Mouse (Mus musculus) stomach, embryonic 16.5 days (tissue): ENCODE data around the gene Map4k5. TPM values are rescaled to one million over a fixed set of nuclear protein-coding genes. Genes with fewer than 3 reads are reported as not detected.

Experiments
- ATAC-seq: fragments of 200-750 bp; cut with Nextera tagmentation; 2 replicates; pipeline ENCODE4 v1.8.0; 2017; ENCODE audit warnings: moderate number of reproducible peaks, moderate TSS enrichment; ENCODE audit not compliant: insufficient read depth, low FRiP score
- H3K27ac ChIP-seq: fragments of 300-500 bp; sonication (generic); 2 replicates; pipeline ENCODE4 v1.5.1; 2014; ENCODE audit warnings: low read length
- H3K27me3 ChIP-seq: fragments of 300-500 bp; sonication (generic); 2 replicates; pipeline ENCODE4 v1.6.1; 2014; ENCODE audit warnings: low read length, control low read depth, mixed read lengths; ENCODE audit not compliant: control insufficient read depth, insufficient read depth
- H3K36me3 ChIP-seq: fragments of 300-500 bp; sonication (generic); 2 replicates; pipeline ENCODE4 v1.6.1; 2014; ENCODE audit warnings: low read length; ENCODE audit not compliant: control insufficient read depth, insufficient read depth
- H3K4me1 ChIP-seq: fragments of 300-500 bp; sonication (generic); 2 replicates; pipeline ENCODE4 v1.6.1; 2014; ENCODE audit warnings: low read length, control low read depth, mixed read lengths; ENCODE audit not compliant: control insufficient read depth, insufficient read depth
- H3K4me2 ChIP-seq: fragments of 300-500 bp; sonication (generic); 2 replicates; pipeline ENCODE4 v1.6.1; 2014; ENCODE audit warnings: low read depth, low read length, mixed read lengths
- H3K4me3 ChIP-seq: fragments of 300-500 bp; sonication (generic); replicated peaks from 2 replicates; pipeline ENCODE4 v1.5.1; 2014; ENCODE audit warnings: mild to moderate bottlenecking, low read length
- H3K9ac ChIP-seq: fragments of 300-500 bp; sonication (generic); 2 replicates; pipeline ENCODE4 v1.6.1; 2014; ENCODE audit warnings: low read length
- H3K9me3 ChIP-seq: fragments of 300-500 bp; sonication (generic); replicated peaks from 2 replicates; pipeline ENCODE4 v1.6.1; 2016; ENCODE audit warnings: low read length, control low read depth; ENCODE audit not compliant: control insufficient read depth
- WGBS: fragments of 180-500 bp; shearing (Covaris S2); extraction: QIAGEN DNeasy Blood & Tissue Kit; methylation state at CpG from one replicate; pipeline ENCODE4 v1.1.7; 2014; 5-methylcytosine and 5-hydroxymethylcytosine counted together
- polyA plus RNA-seq: library from polyadenylated mRNA; unstranded; fragments of >200 nt; fragmentation: Nextera tagmentation; extraction: Ambion mirVana; gene quantifications from 2 replicates; pipeline ENCODE4 v1.2.1, GENCODE M21; 2015

Map4k5 gene
- polyA plus RNA-seq, 1 experiment from 2014 or later, result 24.3 TPM

- Histone ChIP-seq H3K4me3 (no peak overlapping the region), H3K9ac (no peak overlapping the region), H3K36me3 (0 out of 2 replicates have a peak, but pooled peaks cover 5% of the 10 kb centered on the region), H3K27me3 (no peaks in the 10 kb centered on the region), H3K4me2 (no peak overlapping the region), H3K4me1 (peaks cover 3% of the 10 kb centered on the region; the same call in 1 of the 2 replicates), H3K27ac (no peak overlapping the region), H3K9me3 (no peaks in the 10 kb centered on the region)
- 94% methylated on average over 12 of the region's 12 CpGs for WGBS
- ATAC-seq, result no peak
Measured at GRCm38 (mm10) chr12:69855641-69856300, 37.2 kb downstream of the Map4k5 start.

GRCm38 (mm10) chr12:69853942-69854341 lies 39.1 kb downstream of the Map4k5 start:
- H3K9ac ChIP-seq, result no peak overlapping the region
- H3K4me1 ChIP-seq, result peaks cover 3% of the 10 kb centered on the region; the same call in 1 of the 2 replicates
- H3K4me2 ChIP-seq, result no peak overlapping the region
- no peak overlapping the region for H3K27ac ChIP-seq
- ATAC-seq, result no peak
- 0 out of 2 replicates have a peak, but pooled peaks cover 5% of the 10 kb centered on the region for H3K36me3 ChIP-seq
- no peaks in the 10 kb centered on the region for H3K27me3 ChIP-seq
- WGBS, result 81% methylated on average over 2 of the region's 2 CpGs
- H3K9me3 ChIP-seq, result no peaks in the 10 kb centered on the region
- H3K4me3 ChIP-seq, result no peak overlapping the region

- Histone ChIP-seq H3K9me3 (no peaks in the 10 kb centered on the region), H3K27ac (no peak overlapping the region), H3K4me3 (no peak overlapping the region), H3K9ac (no peak overlapping the region), H3K4me1 (peaks cover under 1% of the 10 kb centered on the region; the same call in 1 of the 2 replicates), H3K27me3 (no peaks in the 10 kb centered on the region), H3K36me3 (0 out of 2 replicates have a peak, but pooled peaks cover 5% of the 10 kb centered on the region), H3K4me2 (no peak overlapping the region)
- no peak for ATAC-seq
- 79% methylated on average over 11 of the region's 11 CpGs for WGBS
Measured at GRCm38 (mm10) chr12:69853387-69853786, 39.6 kb downstream of the Map4k5 start.

GRCm38 (mm10) chr12:69852288-69852687 lies 40.7 kb downstream of the Map4k5 start:
- Histone ChIP-seq H3K9ac (no peak overlapping the region), H3K4me1 (no peaks in the 10 kb centered on the region), H3K4me2 (no peak overlapping the region), H3K36me3 (0 out of 2 replicates have a peak, but pooled peaks cover 5% of the 10 kb centered on the region), H3K27me3 (no peaks in the 10 kb centered on the region), H3K9me3 (no peaks in the 10 kb centered on the region), H3K4me3 (no peak overlapping the region), H3K27ac (no peak overlapping the region)
- ATAC-seq, result no peak
- WGBS, result 87% methylated on average over 9 of the region's 9 CpGs

- H3K27ac ChIP-seq, result no peak overlapping the region
- no peaks in the 10 kb centered on the region for H3K4me1 ChIP-seq
- no peak overlapping the region for H3K4me3 ChIP-seq
- H3K36me3 ChIP-seq, result 0 out of 2 replicates have a peak, but pooled peaks cover 8% of the 10 kb centered on the region
- 74% methylated on average over 12 of the region's 12 CpGs for WGBS
- H3K4me2 ChIP-seq, result no peak overlapping the region
- no peaks in the 10 kb centered on the region for H3K9me3 ChIP-seq
- H3K27me3 ChIP-seq, result no peaks in the 10 kb centered on the region
- no peak for ATAC-seq
- no peak overlapping the region for H3K9ac ChIP-seq
Measured at GRCm38 (mm10) chr12:69848083-69848878, 44.7 kb downstream of the Map4k5 start.

GRCm38 (mm10) chr12:69846499-69846898 lies 46.5 kb downstream of the Map4k5 start:
- ATAC-seq, result no peak

GRCm38 (mm10) chr12:69845722-69846121 lies 47.3 kb downstream of the Map4k5 start:
- Histone ChIP-seq H3K9me3 (no peaks in the 10 kb centered on the region), H3K36me3 (0 out of 2 replicates have a peak, but pooled peaks cover 8% of the 10 kb centered on the region), H3K4me1 (no peaks in the 10 kb centered on the region), H3K4me3 (no peak overlapping the region), H3K4me2 (no peak overlapping the region), H3K27ac (no peak overlapping the region), H3K27me3 (no peaks in the 10 kb centered on the region), H3K9ac (no peak overlapping the region)
- WGBS, result 90% methylated on average over 9 of the region's 9 CpGs
- no peak for ATAC-seq

More at GRCm38 (mm10) chr12:69846499-69846898, 46.5 kb downstream of the Map4k5 start:
- Histone ChIP-seq H3K4me2 (no peak overlapping the region), H3K9ac (no peak overlapping the region), H3K27me3 (no peaks in the 10 kb centered on the region), H3K27ac (no peak overlapping the region), H3K4me3 (no peak overlapping the region), H3K4me1 (no peaks in the 10 kb centered on the region), H3K36me3 (0 out of 2 replicates have a peak, but pooled peaks cover 8% of the 10 kb centered on the region), H3K9me3 (no peaks in the 10 kb centered on the region)
- 91% methylated on average over 9 of the region's 9 CpGs for WGBS

- H3K4me1 ChIP-seq, result no peaks in the 10 kb centered on the region
- H3K9ac ChIP-seq, result no peak overlapping the region
- 0 out of 2 replicates have a peak, but pooled peaks cover 8% of the 10 kb centered on the region for H3K36me3 ChIP-seq
- no peak overlapping the region for H3K4me2 ChIP-seq
- no peak overlapping the region for H3K27ac ChIP-seq
- H3K9me3 ChIP-seq, result no peaks in the 10 kb centered on the region
- WGBS, result 77% methylated on average over 19 of the region's 19 CpGs
- H3K4me3 ChIP-seq, result no peak overlapping the region
- H3K27me3 ChIP-seq, result no peaks in the 10 kb centered on the region
- ATAC-seq, result no peak
Measured at GRCm38 (mm10) chr12:69843531-69844445, 49.2 kb downstream of the Map4k5 start.
